Mouse (Mus musculus): ENCODE measurements at regions not wholly inside any gene's neighbourhood (a gene's known extent, or its start where the extent isn't known, plus 50 kb on each side); places are given as distances from the start of the nearest gene placed in this dataset.
A peak's percentile ranks its signal among the peaks of the same experiment; 100 is the strongest.

DNA sequence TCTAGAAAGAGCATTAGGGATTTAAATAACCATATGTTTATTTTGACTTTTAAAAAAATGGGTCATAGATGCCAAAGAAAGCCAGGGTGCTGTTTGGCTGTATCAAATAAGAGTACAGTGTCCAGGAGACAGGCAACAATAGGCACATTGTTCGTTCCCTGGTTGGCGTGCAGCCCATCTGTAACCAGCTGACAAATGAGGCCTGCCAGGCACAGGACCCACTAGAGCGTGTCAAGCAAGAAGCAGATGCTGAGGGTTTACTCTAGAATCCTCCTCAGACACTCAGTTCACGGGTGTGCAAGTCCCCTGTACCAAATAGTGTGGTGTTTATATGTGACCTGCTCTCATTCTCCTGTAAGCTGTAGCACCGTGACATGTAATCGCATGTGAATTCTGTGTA lies 86.2 kb upstream of the Nck2 start:
- WGBS, result 32% methylated on average over 6 of the region's 6 CpGs
- Histone ChIP-seq H3K9ac (no peak overlapping the region), H3K4me3 (ENCODE audit: low read depth, low read length) (no peak overlapping the region), H3K9me3 (ENCODE audit: low read length) (no peaks in the 10 kb centered on the region), H3K27ac (ENCODE audit: low read depth, low read length) (no peak overlapping the region), H3K4me1 (ENCODE audit: insufficient read depth) (no peaks in the 10 kb centered on the region), H3K27me3 (ENCODE audit: insufficient read depth, low read length) (no peaks in the 10 kb centered on the region), H3K36me3 (ENCODE audit: insufficient read depth) (no peaks in the 10 kb centered on the region), H3K4me2 (ENCODE audit: low read depth) (no peak overlapping the region)
- ATAC-seq (peak; percentile 86), DNase-seq (peak; percentile 61)
- TF ChIP-seq CTCF (IDR thresholded peaks at IDR 0.05; ENCODE audit: low read depth), result no peak

DNA sequence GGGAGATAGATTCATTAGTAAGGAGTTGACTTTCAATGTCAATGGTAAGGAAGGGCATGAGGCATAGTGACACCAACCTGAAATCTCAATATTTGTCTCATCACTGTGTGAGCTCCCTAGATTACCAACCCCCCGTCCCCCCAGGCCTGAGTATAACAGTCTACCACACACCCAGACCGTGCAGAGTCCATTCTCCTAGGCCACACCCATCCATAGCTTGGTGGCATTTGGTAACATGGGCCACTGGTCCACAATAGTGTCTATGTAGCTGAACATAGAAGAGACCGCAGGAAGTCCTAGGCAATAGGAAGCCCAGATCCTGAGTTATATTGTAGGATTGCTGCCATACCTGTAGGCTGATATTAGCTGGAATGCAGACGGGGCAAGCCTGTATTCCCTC lies 84.7 kb upstream of the Nck2 start:
- Histone ChIP-seq H3K36me3 (ENCODE audit: insufficient read depth) (no peaks in the 10 kb centered on the region), H3K4me2 (ENCODE audit: low read depth) (no peak overlapping the region), H3K27me3 (ENCODE audit: insufficient read depth, low read length) (no peaks in the 10 kb centered on the region), H3K27ac (ENCODE audit: low read depth, low read length) (no peak overlapping the region), H3K9ac (no peak overlapping the region), H3K4me3 (ENCODE audit: low read depth, low read length) (no peak overlapping the region), H3K9me3 (ENCODE audit: low read length) (no peaks in the 10 kb centered on the region), H3K4me1 (ENCODE audit: insufficient read depth) (no peaks in the 10 kb centered on the region)
- ATAC-seq (no peak), DNase-seq (no peak)
- no peak for TF ChIP-seq CTCF (IDR thresholded peaks at IDR 0.05; ENCODE audit: low read depth)
- WGBS, result 90% methylated on average over 4 of the region's 4 CpGs

DNA sequence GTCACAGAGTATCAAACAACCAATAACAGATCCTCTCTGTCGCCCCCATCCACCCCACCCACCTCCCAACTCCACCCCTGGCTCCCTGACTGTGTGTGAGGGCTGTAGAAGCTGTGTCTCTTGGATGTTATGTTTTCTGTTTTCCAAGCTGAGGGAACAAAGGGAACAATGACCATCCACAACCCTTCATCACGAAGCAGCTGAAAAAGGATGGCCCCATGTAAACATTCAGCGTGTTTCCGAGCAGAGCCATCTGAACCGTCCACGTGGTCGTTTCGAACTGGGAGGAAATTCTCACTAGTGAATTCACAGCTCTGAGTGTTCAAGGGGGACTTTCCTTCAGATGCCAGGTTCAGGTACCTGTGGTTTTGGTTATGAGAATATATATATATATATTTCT lies 84.1 kb upstream of the Nck2 start:
- ATAC-seq (no peak), DNase-seq (no peak)
- Histone ChIP-seq H3K9me3 (ENCODE audit: low read length) (no peaks in the 10 kb centered on the region), H3K27me3 (ENCODE audit: insufficient read depth, low read length) (no peaks in the 10 kb centered on the region), H3K4me3 (ENCODE audit: low read depth, low read length) (no peak overlapping the region), H3K4me1 (ENCODE audit: insufficient read depth) (no peaks in the 10 kb centered on the region), H3K4me2 (ENCODE audit: low read depth) (no peak overlapping the region), H3K36me3 (ENCODE audit: insufficient read depth) (no peaks in the 10 kb centered on the region), H3K9ac (no peak overlapping the region), H3K27ac (ENCODE audit: low read depth, low read length) (no peak overlapping the region)
- whole genome bisulfite sequencing, result 61% methylated on average over 8 of the region's 8 CpGs
- no peak for TF ChIP-seq CTCF (IDR thresholded peaks at IDR 0.05; ENCODE audit: low read depth)

DNA sequence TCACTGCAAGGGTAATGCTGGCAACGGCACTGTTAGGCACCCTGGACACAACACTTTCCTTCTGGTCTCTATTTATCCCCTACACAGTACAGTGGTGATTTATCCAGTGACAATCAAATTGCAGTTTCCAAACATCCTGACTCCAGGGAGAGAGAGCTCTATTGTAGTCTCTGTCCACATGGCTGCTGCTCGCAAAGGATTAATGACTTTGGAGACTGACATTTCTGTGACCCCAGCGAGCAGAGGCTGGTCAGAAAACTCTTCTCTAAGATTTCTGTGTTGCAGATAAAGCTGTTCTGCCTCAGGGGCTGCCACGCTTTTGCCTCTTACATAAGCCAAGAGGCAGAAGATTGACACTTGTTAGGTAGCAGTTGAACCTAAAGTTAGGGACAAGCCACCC lies 83.6 kb upstream of the Nck2 start:
- Histone ChIP-seq H3K9me3 (ENCODE audit: low read length) (no peaks in the 10 kb centered on the region), H3K4me3 (ENCODE audit: low read depth, low read length) (no peak overlapping the region), H3K9ac (no peak overlapping the region), H3K4me1 (ENCODE audit: insufficient read depth) (no peaks in the 10 kb centered on the region), H3K36me3 (ENCODE audit: insufficient read depth) (no peaks in the 10 kb centered on the region), H3K27me3 (ENCODE audit: insufficient read depth, low read length) (no peaks in the 10 kb centered on the region), H3K4me2 (ENCODE audit: low read depth) (no peak overlapping the region), H3K27ac (ENCODE audit: low read depth, low read length) (no peak overlapping the region)
- ATAC-seq (no peak), DNase-seq (no peak)
- TF ChIP-seq CTCF (IDR thresholded peaks at IDR 0.05; ENCODE audit: low read depth), result no peak
- WGBS, result 30% methylated on average over 4 of the region's 4 CpGs

DNA sequence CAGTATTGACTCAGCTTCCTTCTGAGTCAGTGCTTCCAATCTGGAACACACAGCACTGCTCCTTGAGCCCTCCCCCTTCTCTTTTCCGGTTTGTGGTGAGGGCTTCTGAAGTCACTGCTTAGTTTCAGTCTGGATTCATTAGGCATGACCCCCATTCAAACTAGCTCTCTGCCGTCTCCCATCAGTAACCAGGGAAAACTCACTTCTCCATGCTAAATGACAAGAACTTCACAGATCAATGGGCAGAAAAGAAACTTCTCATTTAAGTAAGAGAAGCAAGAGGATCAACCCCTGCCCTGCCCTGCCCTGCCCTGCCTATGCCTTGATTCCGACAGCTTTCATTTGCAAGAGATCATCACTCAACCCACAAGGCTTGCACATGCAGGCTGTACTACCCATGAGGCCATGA lies 82.9 kb upstream of the Nck2 start:
- no peak for TF ChIP-seq CTCF (IDR thresholded peaks at IDR 0.05; ENCODE audit: low read depth)
- no peaks in the 10 kb centered on the region for H3K4me1 ChIP-seq (ENCODE audit: insufficient read depth)
- H3K27me3 ChIP-seq (ENCODE audit: insufficient read depth, low read length), result no peaks in the 10 kb centered on the region
- no peaks in the 10 kb centered on the region for H3K36me3 ChIP-seq (ENCODE audit: insufficient read depth)
- no peak overlapping the region for H3K4me3 ChIP-seq (ENCODE audit: low read depth, low read length)
- 15% methylated on average over 3 of the region's 3 CpGs for WGBS
- DNase-seq (no peak), ATAC-seq (no peak)
- no peak overlapping the region for H3K27ac ChIP-seq (ENCODE audit: low read depth, low read length)
- no peak overlapping the region for H3K4me2 ChIP-seq (ENCODE audit: low read depth)
- H3K9ac ChIP-seq, result no peak overlapping the region
- H3K9me3 ChIP-seq (ENCODE audit: low read length), result no peaks in the 10 kb centered on the region

DNA sequence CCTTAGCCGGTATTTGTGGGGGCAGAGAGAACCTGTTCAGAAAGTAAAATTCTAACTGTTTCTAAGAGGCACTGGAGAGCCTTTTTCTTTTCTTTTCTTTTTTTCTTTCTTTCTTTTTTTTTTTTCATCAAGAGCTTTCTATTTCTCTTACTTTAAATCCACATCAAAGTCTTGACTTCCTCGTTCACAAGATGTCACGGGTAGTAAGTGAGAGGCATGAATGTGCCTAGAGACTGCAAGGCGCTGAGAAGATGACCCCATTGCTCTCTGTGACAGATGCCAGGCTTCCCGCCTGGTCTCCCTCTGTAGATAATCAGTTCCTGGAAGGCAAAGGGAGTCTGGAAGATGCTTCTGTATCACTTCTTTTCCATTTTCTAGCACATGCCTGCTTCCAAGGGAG lies 82.2 kb upstream of the Nck2 start:
- ATAC-seq, result no peak
- Histone ChIP-seq H3K27ac (ENCODE audit: low read depth, low read length) (no peak overlapping the region), H3K9ac (no peak overlapping the region), H3K4me3 (ENCODE audit: low read depth, low read length) (no peak overlapping the region), H3K9me3 (ENCODE audit: low read length) (no peaks in the 10 kb centered on the region), H3K4me2 (ENCODE audit: low read depth) (no peak overlapping the region), H3K36me3 (ENCODE audit: insufficient read depth) (no peaks in the 10 kb centered on the region), H3K4me1 (ENCODE audit: insufficient read depth) (no peaks in the 10 kb centered on the region), H3K27me3 (ENCODE audit: insufficient read depth, low read length) (no peaks in the 10 kb centered on the region)
- WGBS, result 66% methylated on average over 5 of the region's 5 CpGs
- no peak for DNase-seq
- no peak for TF ChIP-seq CTCF (IDR thresholded peaks at IDR 0.05; ENCODE audit: low read depth)

DNA sequence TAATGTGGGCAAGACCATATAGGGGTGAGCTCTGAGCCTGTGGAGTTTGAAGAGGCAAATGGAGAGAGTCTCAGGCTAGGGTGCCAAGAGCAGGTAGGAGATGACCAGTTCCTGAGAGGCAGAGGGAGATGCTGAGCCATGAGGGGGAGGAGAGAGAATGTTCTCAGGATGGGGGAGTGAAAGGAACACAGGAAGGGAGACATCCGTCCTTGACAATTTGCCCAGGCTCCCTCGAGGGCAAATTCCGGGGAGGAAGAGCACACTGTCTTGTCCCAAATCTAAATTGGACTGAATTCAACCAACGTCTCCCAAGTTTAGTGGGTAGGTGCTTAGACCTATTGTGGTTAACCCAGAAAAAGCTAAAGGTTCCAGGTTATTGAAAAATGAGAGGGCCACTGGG lies 81.2 kb upstream of the Nck2 start:
- 87% methylated on average over 4 of the region's 4 CpGs for WGBS
- no peak overlapping the region for H3K27ac ChIP-seq (ENCODE audit: low read depth, low read length)
- DNase-seq, result no peak
- no peak for ATAC-seq
- no peaks in the 10 kb centered on the region for H3K9me3 ChIP-seq (ENCODE audit: low read length)
- no peak overlapping the region for H3K4me3 ChIP-seq (ENCODE audit: low read depth, low read length)
- no peaks in the 10 kb centered on the region for H3K4me1 ChIP-seq (ENCODE audit: insufficient read depth)
- no peaks in the 10 kb centered on the region for H3K27me3 ChIP-seq (ENCODE audit: insufficient read depth, low read length)
- H3K9ac ChIP-seq, result no peak overlapping the region
- no peak for TF ChIP-seq CTCF (IDR thresholded peaks at IDR 0.05; ENCODE audit: low read depth)
- H3K4me2 ChIP-seq (ENCODE audit: low read depth), result no peak overlapping the region
- no peaks in the 10 kb centered on the region for H3K36me3 ChIP-seq (ENCODE audit: insufficient read depth)

DNA sequence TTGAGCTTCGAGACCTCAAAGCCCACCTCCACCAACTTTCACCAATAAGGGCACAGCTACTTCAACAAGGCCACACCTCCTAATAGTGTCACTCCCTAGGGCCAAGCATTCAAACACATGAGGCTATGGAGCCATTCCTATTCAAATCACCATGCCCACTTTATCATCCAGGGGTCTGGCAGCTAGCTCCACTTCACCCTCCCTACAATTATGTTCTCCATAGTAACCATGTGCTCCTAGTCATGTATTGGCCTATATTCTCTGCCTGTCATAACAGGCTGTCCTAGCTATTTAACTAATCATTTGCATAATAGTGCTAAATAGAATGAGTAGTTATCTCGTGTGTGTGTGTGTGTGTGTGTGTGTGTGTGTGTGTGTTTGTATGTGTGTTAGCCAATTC lies 77.9 kb upstream of the Nck2 start:
- no peaks in the 10 kb centered on the region for H3K36me3 ChIP-seq (ENCODE audit: insufficient read depth)
- no peak overlapping the region for H3K4me3 ChIP-seq (ENCODE audit: low read depth, low read length)
- no peak overlapping the region for H3K9ac ChIP-seq
- H3K27ac ChIP-seq (ENCODE audit: low read depth, low read length), result no peak overlapping the region
- peak; percentile 87 for ATAC-seq
- H3K4me1 ChIP-seq (ENCODE audit: insufficient read depth), result no peaks in the 10 kb centered on the region
- H3K27me3 ChIP-seq (ENCODE audit: insufficient read depth, low read length), result no peaks in the 10 kb centered on the region
- H3K4me2 ChIP-seq (ENCODE audit: low read depth), result no peak overlapping the region
- no peak for DNase-seq
- no peak for TF ChIP-seq CTCF (IDR thresholded peaks at IDR 0.05; ENCODE audit: low read depth)
- 52% methylated on average over 2 of the region's 2 CpGs for WGBS
- no peaks in the 10 kb centered on the region for H3K9me3 ChIP-seq (ENCODE audit: low read length)
